Mouse (Mus musculus) embryonic facial prominence, embryonic 10.5 days (tissue): ENCODE measurements around the gene Pnpla2. TPM values are rescaled to one million over a fixed set of nuclear protein-coding genes. Genes with fewer than 3 reads are reported as not detected.
A peak's percentile ranks its signal among the peaks of the same experiment; 100 is the strongest.

Experiments used
- DNase-seq: peaks from one replicate; pipeline ENCODE4 v3.0.0-alpha.2; 2017; ENCODE audit warnings: low spot score
- H3K27ac ChIP-seq: fragments of 300-500 bp; sonication (generic); replicated peaks from 2 replicates; pipeline ENCODE4 v1.5.1; 2016; ENCODE audit warnings: mild to moderate bottlenecking
- H3K27me3 ChIP-seq: fragments of 300-500 bp; sonication (generic); replicated peaks from 2 replicates; pipeline ENCODE4 v1.6.1; 2016; ENCODE audit warnings: low read depth, mild to moderate bottlenecking; ENCODE audit not compliant: poor library complexity, severe bottlenecking
- H3K36me3 ChIP-seq: fragments of 300-500 bp; sonication (generic); replicated peaks from 2 replicates; pipeline ENCODE4 v1.6.1; 2016; ENCODE audit warnings: mild to moderate bottlenecking, moderate library complexity
- H3K4me1 ChIP-seq: fragments of 300-500 bp; sonication (generic); 2 replicates; pipeline ENCODE4 v1.6.1; 2016
- H3K4me3 ChIP-seq: fragments of 300-500 bp; sonication (generic); 2 replicates; pipeline ENCODE4 v1.5.1; 2016; ENCODE audit warnings: mild to moderate bottlenecking, moderate library complexity
- H3K9me3 ChIP-seq: fragments of 300-500 bp; sonication (generic); 2 replicates; pipeline ENCODE4 v1.6.1; 2016; ENCODE audit warnings: mild to moderate bottlenecking
- WGBS: fragments of 180-500 bp; shearing (Covaris S2); methylation state at CpG from one replicate; pipeline ENCODE4 v1.1.7; 2016; 5-methylcytosine and 5-hydroxymethylcytosine counted together
- polyA plus RNA-seq: library from polyadenylated mRNA; unstranded; fragments of >200 nt; fragmentation: Nextera tagmentation; extraction: Ambion mirVana; gene quantifications from 2 replicates; pipeline ENCODE4 v1.2.1, GENCODE M21; 2016

The Pnpla2 gene
- polyA plus RNA-seq, 1 experiment from 2014 or later, result 13.2 TPM

GRCm38 (mm10) chr7:141420030-141420702 is 34.8 kb upstream of the Pnpla2 start:
- DNase-seq, result no peak
- no peaks in the 10 kb centered on the region for H3K9me3 ChIP-seq
- H3K27me3 ChIP-seq, result no peaks in the 10 kb centered on the region
- H3K27ac ChIP-seq, result no peak overlapping the region
- WGBS, result 82% methylated on average over 9 of the region's 9 CpGs
- no peak overlapping the region for H3K4me3 ChIP-seq
- H3K4me1 ChIP-seq, result no peaks in the 10 kb centered on the region
- no peaks in the 10 kb centered on the region for H3K36me3 ChIP-seq

GRCm38 (mm10) chr7:141423811-141424210 is 31.2 kb upstream of the Pnpla2 start:
- no peak overlapping the region for H3K4me3 ChIP-seq
- H3K27me3 ChIP-seq, result peaks cover 19% of the 10 kb centered on the region
- 71% methylated on average over 4 of the region's 4 CpGs for WGBS
- peaks cover 11% of the 10 kb centered on the region for H3K4me1 ChIP-seq
- no peak for DNase-seq
- no peaks in the 10 kb centered on the region; the same call in 1 of the 2 replicates for H3K36me3 ChIP-seq
- no peaks in the 10 kb centered on the region for H3K9me3 ChIP-seq
- H3K27ac ChIP-seq, result no peak overlapping the region

- DNase-seq, result no peak
- Histone ChIP-seq H3K9me3 (no peaks in the 10 kb centered on the region), H3K36me3 (peaks cover 23% of the 10 kb centered on the region), H3K4me1 (peaks cover 27% of the 10 kb centered on the region), H3K27ac (no peak overlapping the region), H3K27me3 (peaks cover 19% of the 10 kb centered on the region), H3K4me3 (no peak overlapping the region)
- WGBS, result 83% methylated on average over 12 of the region's 12 CpGs
Observed at GRCm38 (mm10) chr7:141426948-141427730, 27.9 kb upstream of the Pnpla2 start.

GRCm38 (mm10) chr7:141428701-141429100 is 26.3 kb upstream of the Pnpla2 start:
- WGBS, result 50% methylated on average over 5 of the region's 5 CpGs

GRCm38 (mm10) chr7:141429310-141429709 is 25.7 kb upstream of the Pnpla2 start, which contains the start of gene Cend1:
Gene Cend1, minus strand, starts transcription at chr7:141429491.
- H3K4me3 ChIP-seq, result peak within 1 kb of the TSS; percentile 53
- WGBS, result 3% methylated on average over 19 of the region's 19 CpGs
- peak; percentile 81 for DNase-seq
- peaks cover 43% of the 10 kb centered on the region for H3K4me1 ChIP-seq
- no peaks in the 10 kb centered on the region for H3K9me3 ChIP-seq
- peak within 1 kb of the TSS; percentile 55 for H3K27ac ChIP-seq
- H3K27me3 ChIP-seq, result peaks cover 19% of the 10 kb centered on the region
- H3K36me3 ChIP-seq, result peaks cover 41% of the 10 kb centered on the region

More at GRCm38 (mm10) chr7:141428701-141429100, 26.3 kb upstream of the Pnpla2 start:
- H3K9me3 ChIP-seq, result no peaks in the 10 kb centered on the region
- peaks cover 19% of the 10 kb centered on the region for H3K27me3 ChIP-seq
- no peak for DNase-seq
- H3K27ac ChIP-seq, result peak overlapping the region; percentile 55
- peak overlapping the region; percentile 53 for H3K4me3 ChIP-seq
- H3K36me3 ChIP-seq, result peaks cover 38% of the 10 kb centered on the region
- peaks cover 37% of the 10 kb centered on the region for H3K4me1 ChIP-seq

GRCm38 (mm10) chr7:141429840-141430584 is 25.0 kb upstream of the Pnpla2 start:
- 69% methylated on average over 9 of the region's 9 CpGs for WGBS
- Histone ChIP-seq H3K27ac (no peak overlapping the region), H3K4me3 (peak overlapping the region; percentile 53; the same call in 1 of the 2 replicates), H3K4me1 (peaks cover 50% of the 10 kb centered on the region), H3K27me3 (peaks cover 19% of the 10 kb centered on the region), H3K36me3 (peaks cover 41% of the 10 kb centered on the region), H3K9me3 (no peaks in the 10 kb centered on the region)
- no peak for DNase-seq

GRCm38 (mm10) chr7:141430585-141431240 is 24.3 kb upstream of the Pnpla2 start:
- peaks cover 57% of the 10 kb centered on the region for H3K4me1 ChIP-seq
- H3K27me3 ChIP-seq, result peaks cover 19% of the 10 kb centered on the region
- H3K36me3 ChIP-seq, result peaks cover 42% of the 10 kb centered on the region
- DNase-seq, result no peak
- H3K9me3 ChIP-seq, result no peaks in the 10 kb centered on the region
- 94% methylated on average over 9 of the region's 9 CpGs for whole genome bisulfite sequencing
- H3K27ac ChIP-seq, result no peak overlapping the region
- peak overlapping the region; percentile 11; the same call in 1 of the 2 replicates for H3K4me3 ChIP-seq

- Histone ChIP-seq H3K36me3 (peaks cover 47% of the 10 kb centered on the region), H3K27me3 (peaks cover 16% of the 10 kb centered on the region), H3K27ac (no peak overlapping the region), H3K4me3 (no peak overlapping the region), H3K9me3 (no peaks in the 10 kb centered on the region), H3K4me1 (peaks cover 65% of the 10 kb centered on the region)
- no peak for DNase-seq
- 95% methylated on average over 19 of the region's 19 CpGs for WGBS
Observed at GRCm38 (mm10) chr7:141431434-141432185, 23.4 kb upstream of the Pnpla2 start.

GRCm38 (mm10) chr7:141432186-141432611 is 22.8 kb upstream of the Pnpla2 start:
- Histone ChIP-seq H3K27me3 (peaks cover 10% of the 10 kb centered on the region), H3K27ac (no peak overlapping the region), H3K4me3 (no peak overlapping the region), H3K36me3 (peaks cover 47% of the 10 kb centered on the region), H3K4me1 (peaks cover 67% of the 10 kb centered on the region), H3K9me3 (no peaks in the 10 kb centered on the region)
- DNase-seq, result no peak
- WGBS, result 89% methylated on average over 8 of the region's 8 CpGs

GRCm38 (mm10) chr7:141432741-141433516 is 22.1 kb upstream of the Pnpla2 start:
- peaks cover 74% of the 10 kb centered on the region for H3K4me1 ChIP-seq
- peaks cover 50% of the 10 kb centered on the region for H3K36me3 ChIP-seq
- H3K27me3 ChIP-seq, result peaks cover 6% of the 10 kb centered on the region
- no peak for DNase-seq
- H3K27ac ChIP-seq, result no peak overlapping the region
- no peaks in the 10 kb centered on the region for H3K9me3 ChIP-seq
- 0 out of 2 replicates have a peak overlapping the region, but pooled peaks have one; percentile 66 for H3K4me3 ChIP-seq
- 86% methylated on average over 6 of the region's 6 CpGs for WGBS
